Mouse (Mus musculus) layer of hippocampus, postnatal 10 days (tissue): ENCODE measurements around the gene Kirrel. TPM values are rescaled to one million over a fixed set of nuclear protein-coding genes. Genes with fewer than 3 reads are reported as not detected.
A peak's percentile ranks its signal among the peaks of the same experiment; 100 is the strongest.

Experiments
- DNase-seq, 2 experiments: peaks; one replicate each; pipeline ENCODE4 v3.0.0; 2021; ENCODE audit warnings: low spot score in 2 of 2
- total RNA-seq, 2 experiments: library from RNA; stranded (reverse); gene quantifications; 2 replicates each; pipeline ENCODE4 v1.2.3; 2021

Gene Kirrel
- total RNA-seq, 2 experiments from 2014 or later = 5.9 to 6.4 TPM

GRCm38 (mm10) chr3:87087146-87087545 is 87.4 kb downstream of the Kirrel start:
- DNase-seq = no peak

GRCm38 (mm10) chr3:87082235-87082634 is 92.3 kb downstream of the Kirrel start:
- peak; percentile 44 to 55 for DNase-seq

GRCm38 (mm10) chr3:87079751-87080150 is 94.8 kb downstream of the Kirrel start:
- no peak for DNase-seq

- DNase-seq = no peak
Measured at GRCm38 (mm10) chr3:87079301-87079700, 95.2 kb downstream of the Kirrel start.

GRCm38 (mm10) chr3:87077681-87078080 is 96.9 kb downstream of the Kirrel start:
- DNase-seq = no peak

GRCm38 (mm10) chr3:87076899-87077298 is 97.6 kb downstream of the Kirrel start:
- DNase-seq = no peak

GRCm38 (mm10) chr3:87076161-87076560 is 98.4 kb downstream of the Kirrel start:
- DNase-seq = no peak

GRCm38 (mm10) chr3:87072612-87073515 is 101.7 kb downstream of the Kirrel start:
- DNase-seq = no peak

GRCm38 (mm10) chr3:87072191-87072590 is 102.4 kb downstream of the Kirrel start:
- DNase-seq = no peak

- DNase-seq = no peak
Measured at GRCm38 (mm10) chr3:87067396-87067975, 107.1 kb downstream of the Kirrel start.

- no peak for DNase-seq
Measured at GRCm38 (mm10) chr3:87053939-87054338, 120.6 kb downstream of the Kirrel start.

- no peak for DNase-seq
Measured at GRCm38 (mm10) chr3:87047801-87048200, 126.7 kb downstream of the Kirrel start.

- DNase-seq = no peak
Measured at GRCm38 (mm10) chr3:87041733-87042132, 132.8 kb downstream of the Kirrel start.

GRCm38 (mm10) chr3:87038500-87038899 is 136.0 kb downstream of the Kirrel start:
- DNase-seq = no peak

- no peak for DNase-seq
Measured at GRCm38 (mm10) chr3:87034061-87034460, 140.5 kb downstream of the Kirrel start.

GRCm38 (mm10) chr3:87033357-87033756 is 141.2 kb downstream of the Kirrel start:
- DNase-seq = peak; percentile 86

GRCm38 (mm10) chr3:87030855-87031254 is 143.7 kb downstream of the Kirrel start:
- peak; percentile 76 to 77 for DNase-seq

Other genes with a start within 250 kb of the Kirrel start
- gene Cd1d1, start 175.3 kb downstream of the Kirrel start, total RNA-seq = 1 to 10 TPM; 3.8 to 4.3 TPM
- gene Fcrls, start 89.0 kb upstream of the Kirrel start, total RNA-seq = 10 to 100 TPM; 23.9 to 29.6 TPM
- not detected for gene Cd5l, start 183.1 kb upstream of the Kirrel start, total RNA-seq
- under 1 TPM; 0.32 to 0.33 TPM for gene Fcrl1, start 201.6 kb upstream of the Kirrel start, total RNA-seq